Mouse (Mus musculus): ENCODE results near the gene A4galt. TPM values are rescaled to one million over a fixed set of nuclear protein-coding genes. Genes with fewer than 3 reads are reported as not detected.
A peak's percentile ranks its signal among the peaks of the same experiment; 100 is the strongest.
"Not testable (repeated sequence)": the region's sequence is repeated elsewhere in the genome, so short reads cannot be mapped to it uniquely, and the experiment has no call there.

The A4galt gene
- total and polyA plus RNA-seq, 3 experiments = 11.2 to 23.6 (median 15.9) TPM

DNA sequence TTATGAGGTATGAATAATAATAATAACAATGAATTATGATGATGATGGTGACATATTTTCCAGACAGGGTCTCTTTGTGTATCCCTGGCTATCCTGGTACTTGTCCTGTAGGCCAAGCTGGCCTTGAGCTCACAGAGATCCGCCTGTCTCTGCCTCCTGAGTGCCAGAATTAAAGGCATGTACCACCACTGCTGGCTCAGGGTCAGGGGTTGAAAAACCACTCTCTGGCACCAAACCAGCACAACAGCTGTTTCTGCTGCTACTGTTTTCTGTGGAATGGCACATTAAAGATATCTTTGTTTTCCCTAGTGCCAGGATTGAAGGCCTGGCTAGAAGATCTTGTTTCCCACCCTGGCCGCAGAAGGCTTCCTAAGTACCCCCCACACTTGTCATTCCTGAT, 21.4 kb upstream of the A4galt start:
- Histone ChIP-seq H3K9me3 (replicated peaks; ENCODE audit: low read length) (peaks cover 5% of the 10 kb centered on the region), H3K79me2 (replicated peaks; ENCODE audit: control insufficient read depth, extremely low read depth, insufficient read depth, poor library complexity, severe bottlenecking) (no peaks in the 10 kb centered on the region), H3K27me3 (replicated peaks) (no peaks in the 10 kb centered on the region), H3K4me2 (ENCODE audit: insufficient read depth, low read depth, poor library complexity, severe bottlenecking) (no peak overlapping the region), H3K4me1 (ENCODE audit: control insufficient read depth in 1 of 2, insufficient read depth in 2 of 2) (peaks cover 0 to 3% of the 10 kb centered on the region in 2 experiments; a peak in 2 of 4 replicates), H3K4me3 (replicated peaks in 1 of 3; ENCODE audit: low read depth in 2 of 3, low read length in 2 of 3, poor library complexity in 1 of 3) (no peak overlapping the region), H3K36me3 (replicated peaks in 1 of 2; ENCODE audit: control insufficient read depth in 1 of 2, insufficient read depth in 1 of 2, low read length in 1 of 2) (no peaks in the 10 kb centered on the region), H3K9ac (ENCODE audit: insufficient read depth, low read depth) (no peak overlapping the region), H3K27ac (ENCODE audit: insufficient read depth, low read depth) (no peak overlapping the region)
- DNase-seq (ENCODE audit: extremely low read depth) = no peak
- in situ Hi-C loops (cut with MboI; ENCODE audit: low pct_ligation_motif_present, low pct_unique_long_range_greater_than_20kb, low sequenced_read_pairs) (no loop called here), dilution Hi-C loops (cut with MboI; ENCODE audit: extremely low pct_ligation_motif_present, extremely low pct_unique_long_range_greater_than_20kb, low sequenced_read_pairs) (no loop called here)
- TF ChIP-seq MAFK (IDR thresholded peaks at IDR 0.05; ENCODE audit: insufficient replicate concordance, low read length) (no peak), TCF12 (IDR thresholded peaks at IDR 0.05; ENCODE audit: low read depth, low read length) (no peak), CHD1 (IDR thresholded peaks at IDR 0.05; ENCODE audit: low read depth, low read length) (no peak), IRF4 (IDR thresholded peaks at IDR 0.05; ENCODE audit: low read depth, low read length) (no peak), GABPA (IDR thresholded peaks at IDR 0.05; ENCODE audit: insufficient replicate concordance, low read depth, low read length) (no peak), UBTF (IDR thresholded peaks at IDR 0.05; ENCODE audit: low read depth, low read length) (no peak), BHLHE40 (IDR thresholded peaks at IDR 0.05; ENCODE audit: low read depth, low read length) (no peak), HCFC1 (IDR thresholded peaks at IDR 0.05; ENCODE audit: low read depth, low read length) (no peak), POLR2A (IDR thresholded peaks at IDR 0.05; ENCODE audit: low read depth, low read length) (no peak), RCOR1 (conservative IDR thresholded peaks at IDR 0.05; ENCODE audit: low read depth, low read length) (no peak), ZKSCAN1 (IDR thresholded peaks at IDR 0.05; ENCODE audit: borderline replicate concordance, low read depth, low read length) (no peak), SIN3A (IDR thresholded peaks at IDR 0.05; ENCODE audit: low read length) (no peak), JUN (IDR thresholded peaks at IDR 0.05; ENCODE audit: insufficient read depth, low read depth, low read length) (no peak), NELFE (IDR thresholded peaks at IDR 0.05; ENCODE audit: low read depth, low read length) (no peak), POLR2AphosphoS2 (IDR thresholded peaks at IDR 0.05; ENCODE audit: low read depth, low read length) (no peak), TBP (conservative IDR thresholded peaks at IDR 0.05; ENCODE audit: low read depth, low read length) (no peak)

DNA sequence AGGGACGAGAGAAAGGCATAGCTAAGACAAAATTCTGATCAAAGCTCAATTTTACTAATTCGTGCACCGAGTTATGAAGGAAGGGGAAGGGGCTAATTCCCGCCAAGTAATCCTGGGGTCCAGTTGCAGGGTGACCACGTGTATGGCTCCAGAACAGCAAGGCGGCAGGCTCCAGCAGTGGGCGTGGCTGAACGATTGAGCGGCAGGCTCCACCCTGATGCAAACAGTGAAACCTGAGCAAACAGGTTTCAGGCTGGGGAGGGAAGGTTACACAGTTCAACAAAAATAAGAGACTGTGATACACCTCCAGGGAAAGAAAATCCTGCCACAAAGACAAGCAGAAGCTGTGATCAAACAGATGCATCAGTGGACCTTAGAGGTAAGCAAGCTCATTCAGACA, 19.6 kb upstream of the A4galt start:
- H3K79me2 ChIP-seq (replicated peaks; ENCODE audit: control insufficient read depth, extremely low read depth, insufficient read depth, poor library complexity, severe bottlenecking); DNase-seq (ENCODE audit: extremely low read depth); H3K4me2 ChIP-seq (ENCODE audit: insufficient read depth, low read depth, poor library complexity, severe bottlenecking); H3K4me3 ChIP-seq (replicated peaks in 1 of 3; ENCODE audit: low read depth in 2 of 3, low read length in 2 of 3, poor library complexity in 1 of 3); H3K27ac ChIP-seq (ENCODE audit: insufficient read depth, low read depth); dilution Hi-C loops (cut with MboI; ENCODE audit: extremely low pct_ligation_motif_present, extremely low pct_unique_long_range_greater_than_20kb, low sequenced_read_pairs); H3K9ac ChIP-seq (ENCODE audit: insufficient read depth, low read depth); H3K9me3 ChIP-seq (replicated peaks; ENCODE audit: low read length); H3K36me3 ChIP-seq (replicated peaks in 1 of 2; ENCODE audit: control insufficient read depth in 1 of 2, insufficient read depth in 1 of 2, low read length in 1 of 2); in situ Hi-C loops (cut with MboI; ENCODE audit: low pct_ligation_motif_present, low pct_unique_long_range_greater_than_20kb, low sequenced_read_pairs); H3K4me1 ChIP-seq (ENCODE audit: control insufficient read depth in 1 of 2, insufficient read depth in 2 of 2); H3K27me3 ChIP-seq (replicated peaks): not testable (repeated sequence)

DNA sequence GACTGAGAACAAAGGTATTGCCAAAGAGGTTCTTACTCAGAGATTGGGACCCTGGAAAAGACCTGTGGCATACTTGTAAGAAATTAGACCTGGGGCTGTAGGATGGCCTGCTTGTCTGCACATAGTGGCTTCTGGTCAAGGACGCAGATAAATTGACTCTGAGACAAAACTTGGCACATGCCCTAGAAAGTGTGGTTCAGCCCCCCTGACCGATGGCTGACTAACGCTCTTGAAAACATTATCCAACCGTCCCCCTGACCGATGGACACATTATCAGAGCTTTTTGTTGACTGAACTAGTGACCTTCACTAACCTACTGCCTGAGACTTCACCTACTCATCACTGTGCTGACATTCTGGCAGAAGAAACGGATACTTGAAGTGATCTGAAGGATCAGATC, 18.4 kb upstream of the A4galt start:
- H3K9me3 ChIP-seq (replicated peaks; ENCODE audit: low read length); DNase-seq (ENCODE audit: extremely low read depth); H3K4me1 ChIP-seq (ENCODE audit: control insufficient read depth in 1 of 2, insufficient read depth in 2 of 2); H3K36me3 ChIP-seq (replicated peaks in 1 of 2; ENCODE audit: control insufficient read depth in 1 of 2, insufficient read depth in 1 of 2, low read length in 1 of 2); H3K4me2 ChIP-seq (ENCODE audit: insufficient read depth, low read depth, poor library complexity, severe bottlenecking); H3K27ac ChIP-seq (ENCODE audit: insufficient read depth, low read depth); dilution Hi-C loops (cut with MboI; ENCODE audit: extremely low pct_ligation_motif_present, extremely low pct_unique_long_range_greater_than_20kb, low sequenced_read_pairs); in situ Hi-C loops (cut with MboI; ENCODE audit: low pct_ligation_motif_present, low pct_unique_long_range_greater_than_20kb, low sequenced_read_pairs); H3K27me3 ChIP-seq (replicated peaks); H3K9ac ChIP-seq (ENCODE audit: insufficient read depth, low read depth); H3K79me2 ChIP-seq (replicated peaks; ENCODE audit: control insufficient read depth, extremely low read depth, insufficient read depth, poor library complexity, severe bottlenecking); H3K4me3 ChIP-seq (replicated peaks in 1 of 3; ENCODE audit: low read depth in 2 of 3, low read length in 2 of 3, poor library complexity in 1 of 3): not testable (repeated sequence)

DNA sequence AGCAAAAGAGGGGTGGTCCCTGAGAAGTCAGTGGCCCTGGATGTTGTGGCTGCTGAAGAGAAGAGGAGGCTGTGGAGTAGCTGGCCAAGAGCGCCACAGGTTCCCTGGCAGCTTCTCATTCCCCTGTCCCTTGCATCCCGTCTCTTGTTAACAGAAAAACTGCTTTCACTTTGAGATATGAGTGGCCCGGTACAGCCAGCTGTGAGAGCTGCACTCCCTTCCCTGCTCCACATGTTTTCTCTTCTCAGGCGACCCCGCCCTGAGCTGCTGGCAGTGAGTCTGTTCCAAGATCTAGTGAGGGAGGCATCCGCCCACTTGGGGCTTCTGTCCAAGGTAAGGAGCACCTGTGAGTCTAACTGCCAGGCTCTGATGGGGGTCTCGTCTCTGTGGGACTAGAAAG, 16.9 kb upstream of the A4galt start:
- H3K36me3 ChIP-seq (replicated peaks in 1 of 2; ENCODE audit: control insufficient read depth in 1 of 2, insufficient read depth in 1 of 2, low read length in 1 of 2); DNase-seq (ENCODE audit: extremely low read depth); H3K9ac ChIP-seq (ENCODE audit: insufficient read depth, low read depth); H3K27ac ChIP-seq (ENCODE audit: insufficient read depth, low read depth); H3K9me3 ChIP-seq (replicated peaks; ENCODE audit: low read length); dilution Hi-C loops (cut with MboI; ENCODE audit: extremely low pct_ligation_motif_present, extremely low pct_unique_long_range_greater_than_20kb, low sequenced_read_pairs); in situ Hi-C loops (cut with MboI; ENCODE audit: low pct_ligation_motif_present, low pct_unique_long_range_greater_than_20kb, low sequenced_read_pairs); H3K27me3 ChIP-seq (replicated peaks); H3K4me3 ChIP-seq (replicated peaks in 1 of 3; ENCODE audit: low read depth in 2 of 3, low read length in 2 of 3, poor library complexity in 1 of 3); H3K4me1 ChIP-seq (ENCODE audit: control insufficient read depth in 1 of 2, insufficient read depth in 2 of 2); H3K79me2 ChIP-seq (replicated peaks; ENCODE audit: control insufficient read depth, extremely low read depth, insufficient read depth, poor library complexity, severe bottlenecking): not testable (repeated sequence)
- H3K4me2 ChIP-seq (ENCODE audit: insufficient read depth, low read depth, poor library complexity, severe bottlenecking) = peak overlapping the region; percentile 77

Measured in CH12.LX (cell line).